Mouse (Mus musculus): Measurements from ENCODE around the gene Cd19.

- no peak for TF ChIP-seq CTCF (IDR thresholded peaks at IDR 0.05; ENCODE audit: low read depth, low read length)
- no peak for TF ChIP-seq POLR2A (IDR thresholded peaks at IDR 0.05; ENCODE audit: extremely low read depth, insufficient read depth, low read length)
Observed at GRCm38 (mm10) chr7:126363038-126363437, 51.7 kb downstream of the Cd19 start.
